Mouse (Mus musculus) cerebellum, adult 8-10 months (tissue): Measurements from ENCODE around the gene Zfp319.
"Not testable (repeated sequence)": the region's sequence is repeated elsewhere in the genome, so short reads cannot be mapped to it uniquely, and the experiment has no call there.

Experiments used
- DNase-seq: peaks from one replicate; pipeline ENCODE4 v3.0.0; 2022

Gene Zfp319

DNA sequence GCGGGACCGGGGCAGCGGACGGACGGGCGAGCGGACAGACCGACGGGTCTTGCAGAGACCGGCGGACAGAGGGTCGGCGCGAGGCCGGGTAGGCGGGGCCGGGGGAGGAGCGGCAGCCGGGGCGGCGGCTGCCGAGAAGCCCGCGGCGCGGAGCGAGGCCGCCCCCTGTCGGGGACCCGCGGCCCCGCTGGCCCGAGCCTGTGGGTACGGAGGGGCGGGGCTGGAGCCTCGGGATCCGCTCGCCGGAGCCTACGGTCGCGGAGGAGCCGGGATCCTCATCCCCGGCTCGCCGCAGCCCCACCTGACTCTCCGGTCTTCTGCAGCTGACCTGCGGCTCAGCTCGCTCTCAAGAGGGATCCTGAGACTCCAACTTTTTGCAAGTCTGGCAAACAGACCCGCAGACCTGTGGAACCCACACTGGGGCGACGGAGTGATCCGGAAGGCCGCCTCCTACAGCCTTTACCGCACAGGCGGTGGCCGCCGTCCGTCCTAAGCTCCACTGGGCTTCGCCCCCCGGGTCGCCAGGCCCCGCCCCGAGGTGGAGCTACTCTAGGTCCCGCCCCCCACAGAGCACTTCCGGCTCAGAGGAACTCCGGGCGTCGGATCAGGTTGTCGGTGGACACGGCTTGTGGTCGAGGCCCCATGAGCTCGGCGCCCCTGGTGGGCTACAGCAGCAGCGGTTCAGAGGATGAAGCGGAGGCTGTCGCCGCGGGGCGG lies at the start of gene Zfp319, which contains the start of gene Usb1:
Gene Zfp319 (minus strand): TSS at position 231 of the 717 bp plus-strand sequence.
Gene Usb1 (plus strand): TSS at position 565 of the 717 bp plus-strand sequence.
- peak; percentile 92 for DNase-seq

DNA sequence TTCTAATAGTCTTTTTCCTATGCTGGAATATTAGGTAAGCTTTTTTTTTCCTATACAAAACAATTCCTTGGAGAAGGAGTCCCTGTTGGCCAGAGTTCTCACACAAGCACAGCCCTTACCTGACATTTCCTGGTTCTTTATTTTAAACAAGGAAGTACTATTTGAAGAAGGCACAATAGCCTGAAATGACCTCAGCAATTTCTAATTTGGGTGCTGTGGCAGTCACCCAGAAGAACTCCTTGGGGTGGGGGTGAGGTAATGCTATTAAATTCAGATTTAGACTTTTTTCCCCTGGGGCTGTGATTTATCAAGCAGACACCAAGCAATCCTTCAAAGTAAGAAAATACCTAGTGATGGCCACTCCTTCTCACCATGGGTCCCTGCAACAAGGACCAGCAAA lies 49.2 kb upstream of the Zfp319 start:
- DNase-seq: no peak

DNA sequence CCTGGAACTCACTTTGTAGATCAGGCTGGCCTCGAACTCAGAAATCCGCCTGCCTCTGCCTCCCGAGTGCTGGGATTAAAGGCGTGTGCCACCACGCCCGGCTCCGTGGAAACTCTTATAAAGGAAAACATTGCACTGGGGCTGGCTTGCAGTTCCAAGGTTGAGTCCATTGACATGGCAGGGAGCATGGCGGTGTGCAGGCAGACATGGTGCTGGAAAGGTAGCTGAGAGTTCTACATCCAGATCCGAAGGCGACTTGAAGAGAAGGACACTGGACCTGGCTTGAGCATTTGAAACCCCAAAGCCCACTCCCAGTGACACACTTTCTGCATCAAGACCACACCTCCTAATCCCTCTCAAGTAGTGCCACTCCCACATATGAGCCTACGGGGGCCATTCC lies 47.2 kb upstream of the Zfp319 start:
- DNase-seq: not testable (repeated sequence)

DNA sequence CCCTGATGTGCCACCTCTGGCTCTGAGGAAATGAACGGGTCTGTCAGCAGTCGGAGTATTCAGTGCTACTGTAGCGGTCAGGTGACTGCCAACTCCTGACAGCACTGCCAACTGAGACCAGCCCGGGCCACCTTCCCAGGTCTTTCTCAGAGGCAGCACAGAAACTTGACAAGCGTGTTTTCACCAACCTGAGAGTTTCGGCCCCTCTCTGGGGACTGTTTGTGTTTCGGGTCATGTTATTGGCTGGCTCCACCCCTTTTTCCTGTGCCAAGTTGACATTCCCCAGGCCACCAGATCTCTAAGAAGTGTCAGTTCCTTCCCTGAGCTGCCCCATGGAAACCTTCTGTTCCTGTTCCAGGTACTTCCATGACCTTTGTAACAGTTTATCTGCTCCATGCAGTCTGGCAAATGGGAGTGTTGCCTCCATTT lies 46.1 kb upstream of the Zfp319 start:
- DNase-seq: no peak

DNA sequence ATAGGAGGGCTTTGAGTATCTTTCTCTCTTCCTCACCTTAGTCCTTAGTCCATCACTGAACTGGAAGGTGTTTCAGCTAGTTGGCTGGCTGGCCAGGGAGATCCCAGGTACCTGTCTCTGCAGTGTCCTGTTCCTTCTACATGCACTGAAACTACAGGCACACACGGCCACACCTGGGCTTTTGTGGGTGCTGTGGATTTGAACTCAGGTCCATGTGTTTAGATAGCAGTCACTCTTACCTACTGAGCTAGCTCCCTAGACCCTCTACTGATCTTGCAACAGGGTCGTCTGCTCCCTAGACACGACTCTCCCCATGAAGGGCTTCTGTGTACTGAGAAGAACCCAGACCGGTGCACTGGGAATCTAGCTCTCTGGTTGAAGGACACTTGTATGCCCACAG lies 45.4 kb upstream of the Zfp319 start:
- DNase-seq: no peak

- DNase-seq: no peak
Observed at GRCm38 (mm10) chr8:95376309-95376999, 44.7 kb upstream of the Zfp319 start.

DNA sequence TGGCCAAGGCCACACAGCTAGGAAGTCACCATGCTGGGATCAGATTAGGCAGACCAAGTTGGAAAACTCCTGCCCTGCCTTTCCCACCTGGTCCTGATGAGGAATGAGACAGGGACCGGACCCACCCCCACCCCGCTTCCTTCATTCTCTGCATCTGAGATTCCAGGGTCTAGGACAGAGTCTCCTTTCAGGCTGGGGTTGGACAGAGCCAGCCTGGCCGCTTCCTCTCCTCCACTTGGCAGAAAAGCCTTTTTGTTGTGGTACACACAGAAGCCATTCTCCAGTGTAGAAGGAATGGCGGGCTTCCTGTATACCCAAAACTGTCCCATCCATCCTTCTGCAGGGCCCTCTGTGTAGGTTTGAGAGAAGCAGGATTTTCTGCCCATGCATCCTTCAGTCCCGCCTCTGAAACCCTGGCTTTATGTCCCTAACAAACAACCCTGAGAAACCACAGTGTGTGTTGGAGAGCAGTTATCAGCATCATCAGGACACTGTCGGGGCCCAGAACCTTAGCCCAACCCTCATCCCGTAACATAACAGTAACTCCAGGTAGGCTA lies 43.7 kb upstream of the Zfp319 start:
- no peak for DNase-seq

DNA sequence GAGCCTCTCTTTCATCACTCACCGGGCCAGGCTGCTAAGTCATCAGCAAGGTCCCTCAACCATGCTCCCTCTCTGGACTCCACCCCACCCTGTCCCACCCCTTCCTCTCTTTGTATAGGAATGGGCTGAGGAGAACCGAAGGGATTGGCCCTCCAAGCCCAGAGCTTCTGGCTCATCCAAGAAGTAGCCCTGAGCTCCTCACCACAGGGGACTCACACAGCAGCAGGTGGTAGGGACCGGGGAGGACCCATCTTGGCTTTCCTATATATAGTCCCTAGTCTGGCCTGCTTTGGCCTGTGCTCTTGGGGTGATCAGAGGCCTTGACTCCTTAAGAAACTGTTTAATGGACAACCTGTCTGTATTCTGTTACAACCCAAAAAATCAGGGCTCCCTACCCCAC lies 42.7 kb upstream of the Zfp319 start:
- no peak for DNase-seq

GRCm38 (mm10) chr8:95373389-95374002 lies 41.7 kb upstream of the Zfp319 start:
- DNase-seq: no peak

DNA sequence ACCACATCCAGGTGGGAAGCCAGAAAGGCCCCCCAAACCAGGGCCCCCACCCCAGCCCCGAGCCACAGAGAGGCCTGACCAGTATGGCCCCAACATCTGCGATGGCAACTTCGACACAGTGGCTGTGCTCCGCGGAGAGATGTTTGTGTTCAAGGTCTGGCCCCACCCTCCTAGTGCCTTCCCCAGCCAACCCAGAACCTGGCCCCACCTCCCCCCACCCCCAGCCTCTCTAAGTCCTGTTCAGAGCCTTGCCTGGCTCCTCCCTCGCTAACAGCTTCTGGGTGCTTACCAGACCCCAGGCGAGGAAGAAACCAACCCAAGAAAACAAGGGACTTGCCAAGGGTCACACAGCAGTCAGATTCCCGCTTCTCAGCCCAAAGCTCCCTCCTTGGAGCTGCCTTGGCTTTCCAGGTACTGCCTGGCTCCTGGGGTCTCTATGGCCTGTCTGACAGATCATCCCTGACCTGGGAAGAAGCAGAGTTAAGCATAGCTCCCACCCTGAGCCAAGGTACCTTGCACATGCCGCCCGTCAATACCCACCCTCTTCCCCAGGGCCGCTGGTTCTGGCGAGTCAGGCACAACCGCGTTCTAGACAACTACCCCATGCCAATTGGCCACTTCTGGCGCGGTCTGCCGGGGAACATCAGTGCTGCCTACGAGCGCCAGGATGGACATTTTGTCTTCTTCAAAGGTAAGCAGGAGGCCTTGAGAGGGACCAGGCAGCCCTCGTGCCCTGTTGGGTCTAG lies 38.0 kb upstream of the Zfp319 start:
- no peak for DNase-seq

DNA sequence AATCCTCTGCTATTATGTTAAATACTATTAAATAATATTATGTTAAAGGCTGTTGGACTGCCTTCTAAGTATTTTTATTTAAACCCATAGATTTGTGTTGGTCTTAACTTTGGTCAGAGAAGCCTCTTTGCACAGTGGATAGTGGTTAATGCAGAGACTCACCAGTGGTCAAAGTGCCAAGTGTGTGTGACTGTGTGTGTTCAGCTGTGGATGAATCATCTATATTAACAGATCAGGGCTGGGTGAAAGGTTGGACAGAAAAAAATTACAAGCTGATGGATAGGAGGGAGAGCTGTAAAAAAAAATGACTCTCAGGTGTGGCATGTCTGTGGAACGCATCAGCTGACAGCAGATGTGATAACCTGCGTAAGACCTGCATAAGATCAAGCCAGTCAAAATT lies 32.1 kb upstream of the Zfp319 start:
- no peak for DNase-seq

- no peak for DNase-seq
Observed at GRCm38 (mm10) chr8:95362272-95362671, 30.5 kb upstream of the Zfp319 start.

DNA sequence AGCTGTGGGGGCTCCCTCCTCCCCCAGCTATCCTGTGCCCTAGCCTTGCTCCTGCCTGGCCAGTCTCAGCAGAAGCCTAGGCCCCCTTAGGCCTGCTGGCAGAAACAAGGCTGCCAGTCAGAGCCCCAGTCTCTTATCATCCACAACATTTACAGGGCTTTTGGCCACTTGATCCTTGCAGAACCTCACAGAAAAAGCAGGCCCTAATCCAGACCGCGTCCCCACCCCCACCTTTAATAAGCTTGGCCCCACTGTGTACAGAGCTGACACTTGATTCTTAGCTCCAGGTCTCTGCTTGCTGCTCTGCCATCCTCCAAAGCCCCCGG lies 29.2 kb upstream of the Zfp319 start:
- DNase-seq: no peak

DNA sequence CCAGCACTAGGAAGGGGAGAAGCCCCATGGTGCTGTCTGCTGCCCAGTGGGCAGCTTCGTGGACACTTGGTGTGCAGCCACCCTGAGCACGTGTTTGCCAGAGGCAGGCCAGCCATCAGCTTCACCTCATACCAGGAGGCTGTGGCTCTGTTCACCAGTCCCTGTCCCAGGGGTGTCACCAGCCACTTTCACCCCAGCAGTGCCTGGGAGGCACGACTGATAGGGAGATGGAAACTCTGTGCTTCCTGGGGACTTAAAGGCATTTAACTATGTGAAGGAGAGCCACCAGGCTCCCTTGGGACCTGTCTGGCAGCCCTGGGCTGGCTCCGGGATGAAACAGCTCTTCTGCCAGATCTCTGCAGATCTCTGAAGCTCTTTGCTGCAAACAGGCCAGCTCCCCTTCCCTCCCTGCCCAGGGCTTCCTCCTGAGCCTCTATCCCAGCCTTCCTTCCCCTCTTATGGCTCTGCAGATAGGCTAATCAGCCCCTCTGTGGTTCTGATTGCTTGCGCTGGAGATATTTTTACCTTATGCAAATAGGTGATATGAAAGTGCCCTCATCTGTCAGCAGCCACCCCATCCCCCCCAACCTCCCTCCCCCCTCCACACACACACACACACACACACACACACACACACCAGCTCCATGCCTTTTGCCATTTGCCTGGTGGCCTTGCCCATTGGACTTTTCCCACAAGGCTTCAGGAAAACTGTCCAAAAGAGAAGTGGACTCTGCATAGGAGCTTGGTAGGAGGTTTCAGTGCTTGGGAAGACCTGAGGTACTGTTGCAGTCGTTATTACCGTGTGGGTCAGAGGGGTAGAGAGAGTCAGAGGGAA lies 28.6 kb upstream of the Zfp319 start:
- DNase-seq: no peak

DNA sequence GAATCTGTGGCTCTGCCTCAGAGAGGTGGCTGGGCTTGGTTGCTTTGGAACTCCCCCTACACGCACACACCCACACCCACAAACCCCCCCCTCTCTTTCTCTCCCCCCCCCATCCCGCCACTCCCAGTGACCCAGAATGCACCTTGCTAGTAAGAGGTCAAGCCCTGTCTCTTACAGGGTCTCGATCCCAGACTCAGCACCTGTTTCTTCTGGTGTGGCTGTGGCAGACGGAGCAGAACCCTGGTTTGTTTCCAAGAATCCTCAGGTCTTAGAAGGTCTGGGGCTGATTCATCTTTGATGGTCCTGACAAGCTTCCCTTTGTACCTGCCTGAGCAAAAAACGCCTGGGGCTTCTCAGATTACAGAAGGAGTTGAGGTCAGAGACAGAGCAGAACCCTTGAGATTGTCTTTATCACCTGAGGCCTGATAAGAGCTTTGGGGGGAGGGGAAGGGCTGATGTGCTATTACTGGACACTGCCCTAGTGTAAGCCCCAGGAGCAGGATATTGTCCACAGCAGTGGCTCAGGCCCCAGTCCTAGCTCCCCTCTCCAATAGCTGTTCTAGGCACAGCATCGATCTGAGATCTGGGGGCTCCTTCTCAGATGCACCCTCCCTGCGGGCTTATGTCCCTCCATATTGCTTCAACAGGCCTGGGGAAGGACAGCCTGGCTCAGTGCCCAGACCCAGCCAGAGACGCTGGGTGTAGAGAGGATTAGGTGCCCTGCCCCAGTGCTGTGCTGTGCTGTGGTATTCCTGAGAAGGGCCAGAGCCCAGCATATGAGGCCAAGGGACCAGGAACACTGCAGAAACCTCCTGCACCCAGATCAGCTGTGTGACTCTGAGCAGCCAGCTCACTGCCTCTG lies 27.0 kb upstream of the Zfp319 start:
- no peak for DNase-seq

DNA sequence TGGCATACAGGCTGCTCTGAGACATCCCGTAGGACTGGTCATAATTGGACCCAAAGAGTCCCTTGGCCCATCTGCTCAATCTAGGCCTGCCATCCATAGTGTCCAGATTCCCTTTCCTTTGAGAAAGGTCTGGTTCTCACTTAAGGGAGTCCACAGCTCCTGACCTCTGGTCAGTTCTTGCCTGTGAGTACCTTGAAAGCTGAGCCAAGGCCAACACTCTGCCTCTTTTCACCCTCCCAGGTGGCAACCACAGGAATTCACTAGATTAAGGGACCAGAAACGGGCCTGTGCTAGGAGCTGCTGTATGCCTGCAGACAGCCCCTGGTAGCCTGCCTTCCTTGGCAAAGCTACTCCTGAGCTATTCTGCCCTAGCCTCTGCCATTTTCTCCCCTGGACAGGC lies 22.9 kb upstream of the Zfp319 start:
- DNase-seq: no peak

DNA sequence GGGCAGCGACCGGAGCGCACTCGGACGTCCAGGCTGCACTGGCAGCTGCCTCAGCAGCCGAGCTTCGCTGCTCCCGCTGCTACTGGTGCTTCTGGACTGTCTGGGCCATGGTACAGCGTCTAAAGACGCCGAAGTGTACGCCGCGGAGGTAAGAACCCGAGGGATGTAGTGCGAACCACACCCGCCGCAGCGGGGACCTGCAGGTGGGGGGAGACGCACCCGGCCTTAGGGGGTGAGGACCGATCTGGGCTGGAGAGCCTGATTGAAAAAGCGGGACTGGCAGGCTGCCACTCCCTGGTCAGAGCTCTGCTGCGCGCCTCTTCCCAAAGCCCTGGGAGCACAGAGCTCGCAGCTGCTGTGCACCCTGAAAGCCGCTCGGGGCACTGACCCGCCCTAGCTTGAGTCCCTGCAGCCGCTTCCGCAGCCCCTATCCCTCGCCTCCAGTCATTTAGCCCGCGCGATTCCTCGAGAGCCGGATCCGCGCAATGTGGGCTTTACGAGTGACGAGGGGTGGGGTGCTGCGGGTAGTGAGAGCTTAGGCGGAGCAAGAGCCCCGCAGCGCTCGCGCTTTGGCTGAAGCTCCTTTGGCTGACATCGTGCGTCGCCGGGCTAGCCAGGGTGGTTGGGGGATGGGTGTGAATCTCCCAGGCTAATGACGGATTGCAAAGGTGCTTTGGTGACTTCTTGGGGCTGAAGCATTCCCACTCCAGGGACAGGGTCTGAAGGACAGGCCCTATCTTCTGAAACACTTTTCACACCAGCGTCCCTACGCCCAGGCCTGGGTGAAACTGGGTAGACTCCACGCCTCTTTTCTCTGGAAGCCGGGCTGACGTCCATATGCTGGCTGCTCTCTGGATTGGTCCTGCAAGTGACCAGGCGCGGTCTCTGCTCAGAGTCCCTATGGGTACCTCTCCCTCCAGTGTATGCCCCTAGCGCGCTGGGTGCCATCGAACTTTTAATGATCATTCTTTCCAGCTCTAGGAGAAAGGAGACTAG lies 21.4 kb upstream of the Zfp319 start:
- peak; percentile 15 for DNase-seq

DNA sequence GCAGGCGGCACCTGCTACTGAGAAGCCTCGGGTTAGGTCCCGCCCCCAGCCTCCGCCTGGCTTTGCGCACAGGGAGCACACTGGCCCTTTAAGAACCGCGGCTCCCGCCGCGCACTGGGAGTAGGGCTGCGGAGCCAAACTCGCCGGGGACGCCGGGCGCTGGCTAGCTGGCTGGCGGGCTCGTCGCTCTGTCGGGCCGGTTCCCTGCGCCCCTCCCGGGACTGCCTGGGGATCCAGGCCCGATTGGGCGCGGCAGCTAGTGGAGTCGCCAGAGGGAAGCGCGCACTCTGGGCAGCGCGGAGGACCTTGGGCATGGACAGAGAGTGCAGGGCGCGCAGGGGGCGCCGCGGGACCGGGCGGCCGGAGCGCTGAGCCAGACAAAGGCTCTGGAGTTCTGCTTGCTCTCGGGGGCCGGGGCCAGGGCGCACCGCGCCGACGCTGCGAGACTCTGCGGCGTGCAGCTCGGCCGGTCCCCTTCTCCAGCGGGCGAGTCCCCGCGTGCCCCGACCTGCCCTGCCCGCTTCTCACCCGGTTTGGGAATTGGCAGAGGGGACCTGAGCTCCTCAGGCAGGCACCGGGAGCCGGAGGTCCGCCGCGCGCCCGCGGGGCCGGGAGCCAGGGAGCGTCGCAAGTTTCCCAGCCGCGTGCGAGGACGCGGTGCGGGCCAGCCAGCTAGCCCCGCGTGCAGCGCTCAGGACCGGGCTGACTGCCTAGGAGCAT lies 20.6 kb upstream of the Zfp319 start, which contains the start of gene Mmp15:
Gene Mmp15 (plus strand): TSS at position 118 of the 720 bp plus-strand sequence.
- peak; percentile 34 for DNase-seq

DNA sequence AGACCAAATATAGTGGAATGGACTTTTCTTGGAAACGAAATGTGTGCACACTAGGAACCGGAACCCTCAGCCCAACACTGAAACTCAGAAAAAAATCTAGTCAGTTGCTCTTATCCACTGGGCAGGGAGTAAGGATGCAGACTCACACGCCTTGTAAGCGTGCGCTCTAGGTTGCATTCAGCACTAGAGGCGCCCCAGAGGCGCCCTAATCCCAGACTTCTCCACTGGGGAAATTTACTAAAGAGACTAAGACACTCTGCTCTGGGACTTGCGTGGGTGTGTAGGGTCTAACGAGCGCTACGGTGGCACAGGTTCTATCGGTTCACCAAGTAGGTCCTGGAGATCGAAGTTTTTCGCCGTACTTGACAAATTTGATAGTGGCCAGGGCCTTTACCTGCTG lies 19.7 kb upstream of the Zfp319 start:
- no peak for DNase-seq
